Mouse (Mus musculus) CD4-positive, CD25-positive, alpha-beta regulatory T cell, adult 2 months (primary cell): ENCODE results near the gene Mrgprb5.
"Not testable (repeated sequence)": the region's sequence is repeated elsewhere in the genome, so short reads cannot be mapped to it uniquely, and the experiment has no call there.

ENCODE experiments used
- DNase-seq: peaks from one replicate; pipeline ENCODE4 v3.0.0-alpha.2; 2012; ENCODE audit warnings: low read depth, low spot score

Mrgprb5 gene

GRCm38 (mm10) chr7:48168919-48169318 is at the start of gene Mrgprb5:
Mrgprb5 (minus strand) TSS chr7:48169019.
- no peak for DNase-seq

- no peak for DNase-seq
Observed at GRCm38 (mm10) chr7:48199188-48199587, 30.4 kb upstream of the Mrgprb5 start, which contains the start of gene Mrgprb4. Mrgprb4 (minus strand) TSS chr7:48199288.

- DNase-seq: no peak
Observed at GRCm38 (mm10) chr7:48167471-48167870, 1.3 kb downstream of the Mrgprb5 start.

GRCm38 (mm10) chr7:48138248-48138702 is 30.5 kb downstream of the Mrgprb5 start:
- DNase-seq: peak; percentile 72

- peak; percentile 81 for DNase-seq
Observed at GRCm38 (mm10) chr7:48137216-48138077, 31.4 kb downstream of the Mrgprb5 start.

- DNase-seq: no peak
Observed at GRCm38 (mm10) chr7:48132674-48133073, 36.1 kb downstream of the Mrgprb5 start.

GRCm38 (mm10) chr7:48132247-48132646 is 36.6 kb downstream of the Mrgprb5 start:
- DNase-seq: not testable (repeated sequence)

GRCm38 (mm10) chr7:48131820-48132219 is 37.0 kb downstream of the Mrgprb5 start:
- DNase-seq: not testable (repeated sequence)

GRCm38 (mm10) chr7:48123806-48124205 is 45.0 kb downstream of the Mrgprb5 start:
- DNase-seq: no peak
